Mouse (Mus musculus) heart, postnatal 0 days (tissue): ENCODE measurements around the gene Tlk1.

Experiments
- CTCF ChIP-seq: IDR thresholded peaks from 2 replicates; pipeline ENCODE4 v1.5.1; 2016; ENCODE audit warnings: antibody characterized with exemption, control low read depth, low read depth
- EP300 ChIP-seq: IDR thresholded peaks from 2 replicates; pipeline ENCODE4 v1.6.1; 2016; ENCODE audit warnings: antibody characterized with exemption, low read depth

DNA sequence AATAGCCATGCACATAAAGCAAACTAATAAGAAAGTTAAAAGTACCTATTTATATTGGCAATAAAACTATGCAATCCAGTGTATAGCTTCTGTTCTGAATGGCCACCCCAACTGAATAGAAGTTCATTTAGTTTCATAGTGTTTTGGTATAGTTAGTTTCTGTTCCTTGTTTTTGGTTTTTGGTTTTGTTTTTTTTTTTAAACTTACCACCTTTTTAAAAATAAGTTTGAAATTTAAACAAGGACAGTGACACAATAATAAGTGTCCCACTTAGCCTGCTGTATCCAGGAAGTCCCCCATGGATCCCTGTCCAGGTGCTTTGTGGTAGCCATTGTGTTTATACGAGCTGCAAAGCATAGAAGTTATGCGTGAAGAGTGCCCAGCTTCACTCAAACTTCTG lies 156.3 kb downstream of the Tlk1 start:
- TF ChIP-seq CTCF = no peak
- no peak for TF ChIP-seq EP300
